Mouse (Mus musculus): Measurements from ENCODE around the gene Ttc9b.
"Not testable (repeated sequence)": the region's sequence is repeated elsewhere in the genome, so short reads cannot be mapped to it uniquely, and the experiment has no call there.

Ttc9b gene

DNA sequence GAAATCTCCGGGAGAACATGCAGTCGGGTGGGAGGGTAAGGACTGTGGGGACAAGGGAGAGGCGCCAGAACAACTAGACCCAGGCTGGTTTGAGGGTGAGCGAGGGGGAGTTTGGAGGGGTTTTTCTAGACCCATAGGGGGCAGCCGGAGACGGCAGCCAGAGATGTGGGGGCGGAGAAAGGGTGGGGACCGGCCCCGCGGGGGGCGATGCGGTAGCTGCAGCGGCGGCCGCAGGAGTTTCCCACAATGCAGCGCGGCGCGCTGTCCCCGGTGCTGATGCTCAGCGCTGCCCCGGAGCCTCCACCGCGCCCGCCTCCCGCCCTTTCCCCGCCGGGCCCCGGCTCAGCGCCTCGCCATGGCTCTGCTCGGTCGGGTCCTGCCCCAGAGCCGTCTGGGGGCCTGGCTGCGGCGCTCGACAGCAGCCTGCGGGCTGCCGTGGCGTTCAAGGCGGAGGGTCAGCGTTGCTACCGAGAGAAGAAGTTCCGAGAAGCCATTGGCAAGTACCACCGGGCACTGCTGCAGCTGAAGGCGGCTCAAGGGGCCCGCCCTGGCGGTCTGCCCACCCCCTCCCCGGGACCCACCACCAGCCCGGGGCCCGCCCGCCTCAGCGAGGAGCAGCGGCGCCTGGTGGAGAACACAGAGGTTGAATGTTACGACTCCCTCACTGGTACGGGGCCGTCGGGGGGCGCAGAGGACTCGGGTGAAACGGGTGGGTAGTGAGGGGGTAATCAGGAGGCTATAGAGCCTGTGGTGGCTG is at the start of gene Ttc9b:
Ttc9b (plus strand) TSS at position 235 of the 757 bp plus-strand sequence.
- DNase-seq (ENCODE audit: low read depth, low spot score): peak; percentile 35

DNA sequence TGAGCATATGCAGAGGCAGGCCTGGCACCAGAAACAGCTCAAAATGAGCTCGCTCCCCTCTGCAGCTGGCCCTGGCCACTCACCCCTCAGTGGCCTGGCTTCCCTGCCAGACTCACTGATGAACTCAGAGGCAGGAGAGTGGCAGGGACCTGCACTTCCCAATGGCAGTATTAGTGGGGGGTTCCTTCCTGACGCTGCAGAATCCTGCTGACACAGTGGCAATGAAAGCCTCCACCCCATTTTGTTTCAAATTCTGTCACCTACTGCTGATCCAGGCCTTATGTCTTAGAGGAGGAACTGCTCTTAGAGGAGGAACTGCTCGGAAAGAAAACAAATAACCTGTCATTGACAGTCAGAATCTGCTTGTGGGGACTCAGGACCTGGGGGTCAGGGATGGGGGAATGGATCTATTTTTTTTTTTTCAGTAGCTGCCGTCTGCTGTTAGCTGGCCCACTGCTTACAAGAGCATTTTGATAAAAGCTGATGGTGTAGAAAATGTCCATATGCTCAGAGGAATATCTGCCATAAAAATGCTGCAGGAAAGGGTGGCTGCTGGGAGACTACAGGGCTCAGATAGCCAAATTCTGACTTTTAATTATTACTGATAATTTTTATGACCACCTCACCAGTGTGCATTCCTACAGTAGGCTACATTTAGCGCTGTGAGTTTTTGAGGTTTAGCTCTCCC is 48.9 kb upstream of the Ttc9b start:
- DNase-seq (ENCODE audit: low read depth, low spot score): no peak

DNA sequence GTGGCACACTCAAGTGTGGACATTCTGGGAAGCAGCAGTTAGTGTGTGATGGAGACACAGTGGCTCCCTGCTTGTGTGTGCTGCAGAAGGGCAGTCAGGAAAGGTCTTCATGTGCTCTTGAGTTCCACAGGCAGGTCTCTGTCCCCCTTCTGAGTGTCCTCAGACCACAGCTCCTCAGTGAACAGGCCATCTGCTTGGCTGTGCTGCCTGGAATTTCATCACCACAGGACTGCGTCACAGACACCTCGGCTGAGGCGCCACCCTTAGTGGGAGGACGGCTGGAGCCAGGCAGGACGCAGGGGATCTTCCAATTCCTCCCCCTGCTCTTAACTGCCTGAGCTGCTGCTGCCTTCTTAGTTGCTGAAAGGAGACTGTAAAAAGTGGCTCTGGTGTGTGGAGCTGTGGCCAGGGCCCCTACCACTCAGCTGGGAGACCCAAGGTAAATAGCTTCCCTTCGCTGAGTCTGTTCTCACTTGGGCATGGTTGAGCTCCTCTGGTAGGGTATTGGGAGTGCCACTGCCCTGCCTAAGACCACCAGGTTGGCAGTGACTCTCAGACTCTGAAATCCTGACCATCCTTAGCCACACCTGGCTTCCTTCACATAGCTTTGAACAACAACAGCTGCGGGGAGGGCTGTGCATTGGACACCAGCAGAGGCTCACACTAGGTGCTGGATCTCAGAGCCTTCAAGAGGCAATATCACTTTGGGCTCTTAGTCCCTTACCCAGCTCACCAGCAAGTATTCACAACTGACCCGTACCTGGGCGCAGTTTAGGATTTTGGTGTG is 48.0 kb upstream of the Ttc9b start:
- DNase-seq (ENCODE audit: low read depth, low spot score): no peak

DNA sequence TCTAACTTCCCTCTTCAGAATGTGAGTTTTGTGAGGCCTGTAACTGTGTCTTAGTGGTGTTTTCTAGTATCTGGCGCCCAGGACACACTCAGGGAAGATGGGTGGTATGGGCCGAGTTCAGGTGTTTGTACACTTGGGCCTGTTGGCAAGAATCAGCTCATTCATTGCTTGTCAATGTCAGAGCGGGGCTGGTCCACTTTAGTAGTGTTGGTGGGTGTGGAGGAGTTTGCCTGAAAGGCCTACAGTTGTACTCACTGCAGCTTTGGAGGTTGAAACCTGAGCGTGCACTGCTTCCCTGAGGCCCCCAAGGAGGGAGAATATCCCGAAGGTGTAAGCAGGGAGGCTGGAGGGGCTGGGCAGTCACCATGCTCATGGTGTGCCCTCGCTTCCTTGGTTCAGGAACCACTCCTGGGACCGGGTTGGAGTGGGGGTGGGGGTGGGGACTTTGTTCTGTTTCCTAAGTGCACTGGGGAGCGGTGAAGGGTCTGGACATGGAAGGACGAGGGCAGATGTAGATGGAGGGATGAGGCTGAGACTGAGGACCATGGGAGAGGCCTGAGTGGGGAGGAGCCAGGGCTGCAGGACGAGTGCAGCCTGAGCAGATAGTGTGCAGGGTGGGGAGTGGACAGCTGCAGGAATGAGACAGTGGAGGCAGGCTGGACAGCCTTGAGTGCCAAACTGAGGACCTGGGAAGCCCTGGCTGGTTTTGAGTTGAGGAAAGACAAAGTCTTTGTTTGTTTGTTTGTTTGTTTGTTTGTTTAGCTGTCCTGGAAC is 47.0 kb upstream of the Ttc9b start:
- no peak for DNase-seq (ENCODE audit: low read depth, low spot score)

DNA sequence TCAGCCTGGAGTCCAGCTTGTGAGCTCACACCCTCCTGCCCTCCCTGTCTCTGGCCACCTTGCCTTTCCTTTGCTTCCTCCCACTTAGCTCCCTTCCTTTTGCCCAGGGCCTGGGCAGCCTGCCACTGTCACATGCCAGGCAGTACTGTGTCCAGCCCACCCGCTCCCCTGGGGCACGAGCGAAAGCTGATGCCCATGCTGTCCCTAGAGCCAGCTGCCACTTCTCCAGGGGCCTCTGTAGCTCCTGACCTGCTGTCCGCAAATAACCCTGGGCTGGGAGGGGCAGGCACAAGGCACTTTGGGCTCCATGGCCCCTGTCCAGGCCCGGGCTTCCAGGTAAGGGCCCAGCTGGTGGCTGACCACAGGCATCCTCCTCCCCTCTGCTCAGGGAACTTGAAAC is 46.1 kb upstream of the Ttc9b start:
- no peak for DNase-seq (ENCODE audit: low read depth, low spot score)

DNA sequence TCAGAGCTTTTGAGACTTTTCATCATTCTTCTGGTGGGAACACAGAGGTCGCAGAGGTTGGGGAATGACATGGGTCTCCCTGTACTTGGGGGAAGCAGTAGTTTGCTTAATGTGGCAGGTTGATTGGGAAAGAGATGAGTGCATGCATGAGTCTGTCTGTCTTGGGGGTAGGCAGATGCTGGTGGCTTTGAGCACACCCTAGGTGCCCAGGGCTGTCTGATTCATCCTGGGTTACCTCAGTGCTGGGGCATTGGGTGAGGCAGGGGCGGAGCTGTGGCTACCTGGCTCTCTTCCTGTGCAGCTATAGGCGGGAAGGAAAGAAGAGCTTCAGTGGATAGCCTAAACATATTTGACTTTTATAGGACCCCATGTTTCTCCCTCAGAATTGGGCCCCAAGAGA is 45.6 kb upstream of the Ttc9b start:
- no peak for DNase-seq (ENCODE audit: low read depth, low spot score)

DNA sequence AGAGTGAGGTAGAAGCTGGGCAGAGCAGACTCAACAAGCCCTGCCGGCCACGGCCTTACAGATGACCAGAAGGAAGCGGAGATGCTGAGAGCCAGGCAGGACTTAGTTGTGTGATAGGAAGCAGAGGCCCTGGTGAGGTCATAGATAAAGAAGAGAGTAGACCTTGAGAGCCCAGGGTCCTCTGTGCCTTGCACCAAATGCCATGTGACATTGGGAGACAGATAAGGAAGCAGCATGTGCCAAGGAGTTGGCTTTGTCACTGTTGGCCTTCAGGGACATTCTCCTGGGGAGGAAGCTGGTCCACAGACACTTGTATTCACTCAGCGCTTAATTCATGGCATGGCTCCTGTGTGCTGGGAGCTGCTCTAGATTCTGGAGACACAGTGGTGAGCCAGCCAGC is 44.4 kb upstream of the Ttc9b start:
- DNase-seq (ENCODE audit: low read depth, low spot score): no peak

DNA sequence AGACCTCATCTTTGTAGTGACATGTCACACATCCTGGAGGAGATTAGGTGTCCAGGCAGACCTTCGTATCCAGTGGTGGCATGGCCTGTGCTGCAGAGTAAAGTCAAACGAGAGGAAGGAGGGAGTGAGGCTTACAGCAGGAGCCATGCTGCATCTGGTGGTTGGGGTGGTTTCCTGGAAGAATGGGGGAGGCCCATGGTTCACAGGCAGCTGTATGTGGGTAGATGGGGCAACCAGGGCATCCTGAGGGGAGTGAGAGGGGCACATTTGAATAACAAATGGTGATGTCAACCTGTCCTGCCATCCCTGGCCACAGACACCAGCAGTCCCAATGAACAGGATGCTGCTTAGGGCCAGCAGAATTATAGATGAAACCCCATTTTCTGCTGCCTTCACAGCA is 44.0 kb upstream of the Ttc9b start:
- DNase-seq (ENCODE audit: low read depth, low spot score): no peak

DNA sequence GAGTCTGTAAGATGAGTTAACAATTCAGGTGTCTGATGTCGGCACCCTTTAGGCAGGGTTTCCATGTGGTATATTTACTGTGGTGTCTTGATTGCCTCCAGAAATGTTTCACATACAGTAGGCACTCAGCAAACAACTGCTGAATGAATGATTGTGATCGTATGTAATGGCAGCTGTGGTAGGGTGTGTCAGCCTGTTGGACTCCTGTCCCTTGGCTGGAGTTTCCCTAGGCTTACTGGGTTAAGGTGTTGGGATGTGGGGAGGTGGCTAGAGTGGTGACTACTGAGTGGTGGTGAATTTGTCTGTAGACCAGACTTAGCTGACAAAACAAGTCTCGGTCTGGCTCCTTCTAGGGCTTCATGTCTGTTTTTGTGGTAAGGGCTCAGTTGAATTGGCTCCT is 43.3 kb upstream of the Ttc9b start:
- no peak for DNase-seq (ENCODE audit: low read depth, low spot score)

DNA sequence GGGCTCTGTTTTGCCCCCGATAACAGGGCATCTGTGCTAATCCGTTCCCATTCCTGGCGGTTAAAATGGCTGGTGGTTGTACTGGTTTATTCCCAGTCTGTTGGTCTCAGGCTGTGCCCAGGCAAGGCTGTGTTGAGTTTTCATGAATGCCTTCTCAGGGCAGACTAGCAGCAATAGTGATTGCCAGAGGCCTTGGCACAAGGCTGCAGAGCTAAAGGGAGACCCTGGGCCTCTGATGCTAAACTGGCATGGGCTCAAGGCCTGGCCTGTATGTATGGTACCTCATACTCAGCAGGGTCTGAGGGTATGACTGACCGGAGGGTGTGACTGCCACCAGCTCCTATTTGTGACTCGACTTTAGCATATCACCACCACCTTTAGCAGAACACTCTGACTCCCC is 42.8 kb upstream of the Ttc9b start:
- DNase-seq (ENCODE audit: low read depth, low spot score): no peak

DNA sequence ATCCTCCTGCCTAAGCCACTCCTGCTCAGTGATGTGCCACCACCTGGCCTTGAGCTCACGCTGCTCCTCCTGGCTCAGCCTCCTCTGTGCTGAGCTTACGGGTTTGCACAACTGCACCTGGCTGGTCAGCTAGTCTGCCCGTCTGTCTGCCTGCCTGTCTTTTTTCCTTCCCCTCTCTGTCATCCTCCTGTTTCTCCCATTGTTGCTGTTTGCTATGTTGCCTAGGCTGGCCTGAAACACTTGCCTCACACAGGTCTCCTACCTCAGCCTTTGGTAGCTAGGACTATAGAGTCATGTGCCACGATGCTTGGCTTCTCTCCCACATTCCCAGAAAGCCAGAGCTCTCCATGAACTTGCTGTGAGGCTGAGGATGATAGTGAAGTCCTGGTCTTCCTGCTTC is 40.8 kb upstream of the Ttc9b start:
- DNase-seq (ENCODE audit: low read depth, low spot score): no peak

DNA sequence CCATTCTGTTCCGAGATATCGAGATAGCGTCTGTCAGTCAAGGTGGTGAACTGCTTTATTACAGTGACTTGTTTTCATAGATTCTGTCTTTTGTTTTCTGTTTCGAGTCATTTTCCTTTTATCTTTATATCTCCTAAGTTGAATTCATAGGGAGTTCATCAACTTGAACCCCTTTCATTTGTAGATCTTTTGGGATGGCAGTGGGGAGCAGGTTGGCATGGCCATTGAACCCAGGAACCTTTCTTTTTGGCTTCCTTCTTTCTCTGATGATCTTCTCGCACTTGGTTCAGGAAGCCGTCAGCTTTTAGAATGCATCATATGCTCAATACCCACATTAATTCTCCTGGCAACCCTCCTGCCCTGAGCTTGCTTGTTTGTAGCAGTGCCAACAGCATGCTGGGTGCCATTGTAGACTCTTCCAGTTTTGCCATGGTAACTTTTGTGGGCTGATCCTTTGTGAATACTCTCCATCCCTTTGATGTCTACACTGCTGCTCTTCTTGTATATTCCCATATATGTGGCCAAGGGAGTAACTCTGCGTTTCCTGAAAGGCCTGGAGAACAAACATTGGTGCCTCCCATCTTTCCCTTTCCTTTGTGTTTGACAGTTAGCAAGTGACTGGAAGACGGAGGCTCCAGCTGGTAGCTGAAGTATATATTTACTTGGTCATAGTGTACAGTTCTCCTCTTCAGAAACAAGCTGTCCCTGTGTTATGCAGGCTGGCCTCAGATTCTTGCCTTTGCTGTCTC is 39.8 kb upstream of the Ttc9b start:
- no peak for DNase-seq (ENCODE audit: low read depth, low spot score)

DNA sequence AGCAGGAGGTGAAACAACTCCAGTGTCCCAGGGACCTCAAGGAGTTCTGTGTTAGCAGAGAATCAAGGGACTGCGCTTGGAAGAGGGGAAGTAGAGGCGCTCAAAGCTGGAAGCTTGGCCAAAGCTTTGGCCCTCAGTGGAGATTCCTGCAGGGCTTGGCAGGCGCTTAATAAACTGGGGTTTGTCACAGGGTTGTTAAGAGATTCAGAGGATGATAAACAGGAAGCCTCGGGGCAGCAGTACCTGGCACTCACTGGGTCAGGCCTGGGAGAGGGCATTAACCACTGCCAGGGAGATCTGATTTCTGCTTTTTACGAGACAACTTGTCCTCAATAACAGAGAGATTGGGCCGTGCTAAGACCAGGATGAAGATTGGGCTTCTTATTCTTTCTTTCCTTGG is 32.7 kb upstream of the Ttc9b start:
- no peak for DNase-seq (ENCODE audit: low read depth, low spot score)

DNA sequence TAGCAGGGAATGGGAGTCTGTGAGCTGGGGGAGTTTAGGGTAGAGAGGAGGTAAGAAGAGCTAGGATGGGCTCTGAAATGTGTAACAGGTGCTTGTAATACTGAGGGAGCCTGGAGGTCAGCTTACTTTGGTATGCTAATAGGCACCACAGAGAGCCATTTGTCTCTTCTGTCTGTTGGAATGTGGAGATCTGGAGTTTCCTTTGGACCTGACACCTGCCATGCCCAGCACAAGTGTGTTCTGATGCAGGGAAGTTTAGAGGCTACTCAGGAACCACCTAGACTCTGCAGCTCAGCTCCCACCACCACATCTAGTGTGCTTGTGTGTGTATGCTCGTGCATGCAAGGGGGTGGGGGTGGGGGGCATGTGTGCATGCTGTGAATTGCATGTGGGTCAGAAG is 31.5 kb upstream of the Ttc9b start:
- no peak for DNase-seq (ENCODE audit: low read depth, low spot score)

DNA sequence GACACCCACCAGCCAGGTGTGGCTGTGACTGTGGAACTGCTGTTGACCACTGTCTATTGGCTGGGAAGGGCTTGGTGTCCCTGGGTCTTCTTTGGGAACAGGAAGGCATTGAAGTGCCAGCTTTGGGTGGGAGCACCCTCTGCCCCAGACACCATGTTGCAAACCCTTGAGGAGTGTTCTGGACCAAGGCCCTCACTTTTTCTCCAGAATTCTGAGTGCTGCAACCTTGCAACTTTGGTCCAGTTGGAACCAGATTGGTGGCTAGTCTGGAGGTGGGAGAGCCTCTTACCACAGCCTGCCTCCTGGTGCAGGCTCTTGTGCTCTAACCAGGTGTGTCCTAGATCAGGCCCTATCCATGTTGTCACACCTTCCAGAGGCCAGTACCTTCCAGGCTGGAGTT is 28.7 kb upstream of the Ttc9b start:
- no peak for DNase-seq (ENCODE audit: low read depth, low spot score)

DNA sequence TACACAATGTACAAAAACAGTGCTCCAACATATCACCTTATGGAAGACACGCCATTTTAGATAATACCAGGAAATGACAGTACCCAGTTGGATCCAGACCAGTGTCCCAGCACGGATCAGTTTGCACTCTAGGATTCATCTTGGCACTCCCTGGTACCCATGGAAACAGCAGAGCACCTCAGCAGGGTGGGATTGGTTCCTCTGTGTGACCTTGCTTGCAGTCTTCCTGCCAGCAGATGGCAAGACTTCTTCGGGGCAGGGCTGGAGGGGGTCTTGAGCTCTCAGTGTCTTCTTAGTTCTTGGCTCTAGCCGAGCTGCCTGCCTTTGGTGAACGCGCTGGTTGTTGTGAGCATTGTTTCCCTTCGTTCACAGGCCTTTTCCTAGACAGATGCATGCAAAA is 26.0 kb upstream of the Ttc9b start:
- DNase-seq (ENCODE audit: low read depth, low spot score): no peak

DNA sequence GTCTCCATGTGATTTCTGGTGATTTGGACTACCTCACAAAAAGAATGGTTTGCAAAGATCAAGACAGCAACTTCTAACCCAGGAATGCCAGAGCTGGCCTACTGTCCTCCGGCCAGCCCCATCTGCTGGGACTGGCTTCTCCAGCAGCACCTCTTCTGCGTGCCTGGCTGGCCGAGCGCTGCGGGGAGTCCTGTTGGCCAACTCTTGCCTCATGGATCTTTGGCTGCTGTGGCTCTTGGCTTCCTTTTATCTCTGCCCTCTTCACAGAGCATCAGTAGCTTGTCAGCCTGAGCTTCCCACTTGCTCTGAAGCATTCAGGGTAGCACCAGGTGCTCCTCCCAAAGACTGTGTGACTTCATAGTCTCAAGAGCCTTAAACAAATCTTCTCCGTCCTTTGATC is 25.5 kb upstream of the Ttc9b start:
- no peak for DNase-seq (ENCODE audit: low read depth, low spot score)

DNA sequence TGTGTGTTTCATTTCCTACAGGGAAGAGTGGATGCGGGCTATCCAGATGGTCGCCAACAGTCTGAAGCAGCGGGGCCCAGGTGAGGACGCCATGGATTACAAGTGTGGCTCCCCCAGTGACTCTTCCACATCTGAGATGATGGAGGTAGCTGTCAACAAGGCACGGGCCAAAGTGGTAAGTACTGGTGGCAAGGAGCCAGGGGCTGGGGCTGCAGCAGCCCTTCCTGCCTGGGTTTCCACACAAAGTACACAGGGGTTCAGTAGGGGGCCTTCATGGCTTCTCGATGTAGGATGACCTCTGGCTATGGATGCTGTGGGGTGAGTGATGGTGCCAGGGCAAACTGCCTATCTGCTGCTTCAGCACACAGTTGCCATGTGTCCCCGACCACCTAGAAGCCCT is 24.9 kb upstream of the Ttc9b start:
- not testable (repeated sequence) for DNase-seq (ENCODE audit: low read depth, low spot score)

DNA sequence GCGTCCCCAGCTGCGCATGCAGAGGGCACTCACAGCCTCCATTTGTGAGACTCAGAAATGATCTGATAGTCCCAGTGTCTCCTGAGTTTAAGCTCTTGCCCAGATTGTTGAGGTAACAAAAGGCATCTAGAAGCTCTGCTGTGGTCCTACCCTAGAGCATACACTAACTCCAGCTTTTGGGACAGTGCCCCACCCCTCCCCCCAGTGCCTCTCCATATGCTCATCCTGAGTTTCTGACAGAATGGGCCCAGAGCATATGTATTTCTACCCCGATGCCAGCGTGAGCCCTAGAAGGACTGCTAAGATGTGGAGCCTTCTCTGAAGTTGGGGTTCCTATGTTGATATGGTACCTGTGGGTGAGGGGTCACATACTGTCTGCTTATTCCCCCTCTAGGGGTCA is 22.3 kb upstream of the Ttc9b start:
- DNase-seq (ENCODE audit: low read depth, low spot score): no peak

DNA sequence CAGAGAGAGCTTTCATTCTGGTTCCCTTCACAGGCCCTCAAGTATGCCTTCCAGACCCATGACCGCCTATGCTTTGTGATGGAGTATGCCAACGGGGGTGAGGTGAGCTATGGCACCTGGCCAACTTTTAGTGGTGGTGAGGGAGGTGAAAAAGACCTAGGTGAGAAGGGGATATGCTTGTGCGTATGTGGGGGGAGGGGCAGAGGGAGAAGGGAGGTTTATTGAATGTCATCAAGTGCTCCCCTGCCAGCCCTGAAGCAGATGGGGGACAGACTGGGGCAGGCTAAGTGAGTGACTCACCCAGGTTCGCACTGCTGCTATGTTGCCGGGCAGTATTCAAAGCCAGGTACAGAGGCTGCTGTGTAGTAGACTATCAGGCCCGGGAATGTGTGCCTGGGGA is 20.5 kb upstream of the Ttc9b start:
- no peak for DNase-seq (ENCODE audit: low read depth, low spot score)

DNA sequence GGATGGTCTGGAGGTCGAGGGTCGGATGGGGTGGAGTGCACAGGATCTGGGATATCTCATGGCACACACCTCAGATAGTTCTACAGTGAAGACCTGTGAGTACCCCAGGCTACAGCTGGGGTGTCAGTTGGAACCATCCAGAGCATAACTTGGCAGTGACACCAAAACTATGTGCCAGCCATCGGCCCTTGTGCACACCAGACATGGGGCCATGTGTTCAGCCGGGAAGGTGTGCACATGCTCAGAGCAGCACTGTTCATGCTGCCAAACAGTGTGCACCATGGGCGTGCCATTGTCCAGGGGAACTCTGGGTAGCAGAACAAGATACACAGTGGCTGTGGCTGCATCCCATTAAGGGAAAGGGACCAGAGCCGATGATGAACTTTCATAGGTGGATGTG is 19.0 kb upstream of the Ttc9b start:
- no peak for DNase-seq (ENCODE audit: low read depth, low spot score)

All from retina, postnatal 7 days (tissue).